ENCODE assay signal across 8 mouse cellular contexts in the genomic region with DNA sequence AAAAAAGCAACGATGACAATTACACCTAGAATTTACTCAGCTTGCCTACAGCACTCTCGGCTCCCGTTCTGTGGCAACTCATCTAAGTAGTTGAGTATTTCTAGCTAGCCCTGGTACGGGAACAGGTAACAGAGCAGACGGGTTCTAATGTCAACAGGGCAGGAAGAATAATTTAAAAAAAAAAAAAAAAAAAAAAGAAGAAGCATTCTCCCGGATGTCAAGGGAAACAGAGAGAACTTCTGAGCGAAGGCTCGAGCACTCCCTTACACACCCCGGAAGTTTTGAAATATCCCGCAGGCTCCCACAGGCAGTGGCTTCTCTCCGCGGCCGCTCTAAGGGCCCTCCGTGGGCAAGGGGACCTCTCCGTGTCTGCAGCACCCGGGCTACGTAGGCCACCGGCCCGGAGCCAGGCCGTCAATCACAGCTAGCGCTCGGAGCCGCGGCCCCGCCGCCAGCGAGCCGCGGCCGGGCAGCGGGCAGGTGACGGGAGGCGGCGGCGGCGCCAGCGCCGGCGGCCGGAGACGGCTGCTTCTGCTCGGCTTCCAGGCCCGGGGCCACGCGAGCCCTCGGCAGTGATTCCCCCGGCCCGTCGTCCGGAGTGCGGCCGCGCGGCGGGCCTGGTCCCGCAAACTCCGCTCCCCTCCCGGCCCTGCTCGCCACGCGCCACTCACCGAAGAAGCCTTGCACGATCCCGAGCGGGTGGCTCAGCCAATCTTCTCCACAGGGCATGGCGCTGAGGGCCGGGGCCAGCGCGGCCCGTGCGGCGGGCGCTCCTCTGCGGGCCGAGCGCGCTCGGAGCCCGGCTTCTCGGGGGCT. TPM values are rescaled to one million over a fixed set of nuclear protein-coding genes. Genes with fewer than 3 reads are reported as not detected.
DNase-seq lines count a peak whose midpoint lies in the region; ATAC-seq and TF ChIP-seq lines count a peak whose summit lies in the region.

No protein-coding gene starts in this region.

- WGBS in embryonic facial prominence, embryonic 14.5 days: under 1% methylated on average over 21 of the region's 80 CpGs
- under 1% methylated on average over 70 of the region's 80 CpGs for WGBS in heart, embryonic 13.5 days
- under 1% methylated on average over 70 of the region's 80 CpGs for WGBS in kidney, embryonic 16.5 days
- WGBS in small intestine, adult 2 months: 2% methylated on average over 73 of the region's 80 CpGs

- peaks cover 13% of the 10 kb centered on the region for H3K4me1 ChIP-seq in embryonic facial prominence, embryonic 14.5 days (ENCODE audit: control insufficient read depth, insufficient read depth, low read length)
- H3K4me1 ChIP-seq in heart, embryonic 13.5 days: peaks cover 37% of the 10 kb centered on the region
- H3K4me1 ChIP-seq in kidney, embryonic 16.5 days (ENCODE audit: insufficient read depth, low read length): peaks cover 19% of the 10 kb centered on the region
- peaks cover 17% of the 10 kb centered on the region; the same call in 1 of the 2 replicates for H3K4me1 ChIP-seq in small intestine, adult 2 months (ENCODE audit: control insufficient read depth, insufficient read depth, insufficient read length, low read length)

- peak; percentile 72 for DNase-seq in CD4-positive helper T cell, adult 2 months (ENCODE audit: low read depth, low spot score)
- DNase-seq in Patski (ENCODE audit: low read depth, low spot score): no peak
- peak; percentile 50 for DNase-seq in embryonic facial prominence, embryonic 14.5 days (ENCODE audit: low spot score)
- DNase-seq in lung, postnatal 36 days: peak; percentile 72
- DNase-seq in yolk sac, embryonic 10.5 days (ENCODE audit: low spot score): peak; percentile 42

- H3K4me3 ChIP-seq in embryonic facial prominence, embryonic 14.5 days (ENCODE audit: low read depth, low read length): peak overlapping the region; percentile 99
- peak overlapping the region; percentile 95 for H3K4me3 ChIP-seq in heart, embryonic 13.5 days
- H3K4me3 ChIP-seq in kidney, embryonic 16.5 days (ENCODE audit: low read length): peak overlapping the region; percentile 99
- peak overlapping the region; percentile 94 for H3K4me3 ChIP-seq in small intestine, adult 2 months (ENCODE audit: low read depth, low read length)

- peak overlapping the region; percentile 91 for H3K4me2 ChIP-seq in embryonic facial prominence, embryonic 14.5 days (ENCODE audit: low read depth, low read length)
- peak overlapping the region; percentile 94 for H3K4me2 ChIP-seq in heart, embryonic 13.5 days
- peak overlapping the region; percentile 89 for H3K4me2 ChIP-seq in kidney, embryonic 16.5 days (replicated peaks; ENCODE audit: low read depth, low read length)

- H3K9me3 ChIP-seq in embryonic facial prominence, embryonic 14.5 days (ENCODE audit: control insufficient read depth, low read length): no peaks in the 10 kb centered on the region
- peaks cover 2% of the 10 kb centered on the region; the same call in 1 of the 2 replicates for H3K9me3 ChIP-seq in heart, embryonic 13.5 days
- H3K9me3 ChIP-seq in kidney, embryonic 16.5 days (ENCODE audit: low read length): 0 out of 2 replicates have a peak, but pooled peaks cover under 1% of the 10 kb centered on the region

- POLR2A ChIA-PET in Patski (lab: Charles Lee): no interaction called here

- H3K9ac ChIP-seq in embryonic facial prominence, embryonic 14.5 days (ENCODE audit: low read depth, low read length): peak overlapping the region; percentile 95
- H3K9ac ChIP-seq in heart, embryonic 13.5 days: peak overlapping the region; percentile 97
- peak overlapping the region; percentile 99 for H3K9ac ChIP-seq in kidney, embryonic 16.5 days (replicated peaks; ENCODE audit: low read length)

- TF ChIP-seq CTCF in Patski (IDR thresholded peaks at IDR 0.05): no peak
- TF ChIP-seq CTCF in small intestine, adult 2 months (IDR thresholded peaks at IDR 0.05; ENCODE audit: extremely low read depth, insufficient read length, insufficient replicate concordance, low read depth, low read length): no peak

- ATAC-seq in Patski: peak; percentile 45
- peak; percentile 31 for ATAC-seq in embryonic facial prominence, embryonic 14.5 days (ENCODE audit: low read depth)
- peak; percentile 60 for ATAC-seq in heart, embryonic 13.5 days (ENCODE audit: extremely low read depth, insufficient number of reproducible peaks, low FRiP score, low TSS enrichment)
- ATAC-seq in kidney, embryonic 16.5 days (ENCODE audit: low FRiP score, low TSS enrichment): peak; percentile 50

- H3K36me3 ChIP-seq in embryonic facial prominence, embryonic 14.5 days (ENCODE audit: control insufficient read depth, insufficient read depth, low read length): 0 out of 2 replicates have a peak, but pooled peaks cover under 1% of the 10 kb centered on the region
- peaks cover 1% of the 10 kb centered on the region; the same call in 1 of the 2 replicates for H3K36me3 ChIP-seq in heart, embryonic 13.5 days
- peaks cover 6% of the 10 kb centered on the region; the same call in 1 of the 2 replicates for H3K36me3 ChIP-seq in kidney, embryonic 16.5 days (ENCODE audit: insufficient read depth, low read length)
- H3K36me3 ChIP-seq in small intestine, adult 2 months (ENCODE audit: control insufficient read depth, insufficient read depth, low read length): no peaks in the 10 kb centered on the region

- TF ChIP-seq POLR2A in small intestine, adult 2 months (IDR thresholded peaks at IDR 0.05; ENCODE audit: low read depth, low read length): no peak

- H3K27me3 ChIP-seq in Patski: no peaks in the 10 kb centered on the region
- H3K27me3 ChIP-seq in embryonic facial prominence, embryonic 14.5 days (replicated peaks; ENCODE audit: control insufficient read depth, insufficient read depth, low read length): no peaks in the 10 kb centered on the region
- no peaks in the 10 kb centered on the region; the same call in 1 of the 2 replicates for H3K27me3 ChIP-seq in heart, embryonic 13.5 days (replicated peaks)
- H3K27me3 ChIP-seq in kidney, embryonic 16.5 days (ENCODE audit: insufficient read depth, low read length): no peaks in the 10 kb centered on the region
- H3K27me3 ChIP-seq in small intestine, adult 2 months (ENCODE audit: control insufficient read depth, insufficient read depth, low read length): no peaks in the 10 kb centered on the region

- in situ Hi-C loops in Patski (cut with MboI; ENCODE audit: low pct_unique_long_range_greater_than_20kb): loop anchor here (25.0 kb wide), 1 partner anchor 102 kb away; no protein-coding TSS in a partner anchor

- peak overlapping the region; percentile 87 for H3K27ac ChIP-seq in embryonic facial prominence, embryonic 14.5 days (replicated peaks; ENCODE audit: low read depth, low read length)
- peak overlapping the region; percentile 84 for H3K27ac ChIP-seq in heart, embryonic 13.5 days (replicated peaks)
- H3K27ac ChIP-seq in kidney, embryonic 16.5 days (ENCODE audit: low read length): peak overlapping the region; percentile 88
- peak overlapping the region; percentile 68 for H3K27ac ChIP-seq in small intestine, adult 2 months (ENCODE audit: insufficient read depth, low read depth, low read length)

- CTCF ChIA-PET in Patski (lab: Charles Lee): interaction anchor here (6.0 kb wide), 1 partner anchor 15 kb away, joined by 39 read pairs; no protein-coding TSS in a partner anchor

RNA-seq across cellular contexts. Expression of a gene that starts 0.6 kb away (rescaled TPM):
- 40.4 TPM for polyA plus RNA-seq in Patski (2021)
- polyA plus RNA-seq in embryonic facial prominence, embryonic 14.5 days (2014; fragmentation: Nextera tagmentation; extraction: Ambion mirVana): 57.9 and 62.9 TPM in 2 replicates
- 37.7 and 39.8 TPM in 2 replicates for polyA plus RNA-seq in heart, embryonic 13.5 days (2015; fragmentation: Nextera tagmentation; extraction: Ambion mirVana)
- 54.8 and 61.2 TPM in 2 replicates for polyA plus RNA-seq in kidney, embryonic 16.5 days (2015; fragmentation: Nextera tagmentation; extraction: Ambion mirVana)
- polyA plus RNA-seq in small intestine, adult 2 months (2012; rRNA removed): 15.4 and 36.0 TPM in 2 replicates

RNA-seq across cellular contexts. Expression of a gene that starts 5.1 kb away (rescaled TPM):
- 37.0 TPM for polyA plus RNA-seq in Patski (2021)
- polyA plus RNA-seq in embryonic facial prominence, embryonic 14.5 days (2014; fragmentation: Nextera tagmentation; extraction: Ambion mirVana): 37.5 and 37.7 TPM in 2 replicates
- 30.7 and 31.4 TPM in 2 replicates for polyA plus RNA-seq in heart, embryonic 13.5 days (2015; fragmentation: Nextera tagmentation; extraction: Ambion mirVana)
- 39.2 TPM in 2 replicates for polyA plus RNA-seq in kidney, embryonic 16.5 days (2015; fragmentation: Nextera tagmentation; extraction: Ambion mirVana)
- 7.8 and 19.1 TPM in 2 replicates for polyA plus RNA-seq in small intestine, adult 2 months (2012; rRNA removed)
